In genomic region chr11:88172601-88173325, GRCm38 (mm10) we compare ENCODE assay signal across 8 mouse cellular contexts. TPM values are rescaled to one million over a fixed set of nuclear protein-coding genes. Genes with fewer than 3 reads are reported as not detected.
DNase-seq lines count a peak whose midpoint lies in the region; ATAC-seq and TF ChIP-seq lines count a peak whose summit lies in the region.

No protein-coding gene starts in this region.

- peaks cover 6% of the 10 kb centered on the region; the same call in 1 of the 2 replicates for H3K36me3 ChIP-seq in forebrain, postnatal 0 days (ENCODE audit: insufficient read depth)
- peaks cover 12% of the 10 kb centered on the region for H3K36me3 ChIP-seq in hindbrain, embryonic 13.5 days
- peaks cover 11% of the 10 kb centered on the region; the same call in 1 of the 2 replicates for H3K36me3 ChIP-seq in neural tube, embryonic 15.5 days

- ATAC-seq in forebrain, postnatal 0 days = peak; percentile 50; the same call in 1 of the 2 replicates
- peak; percentile 60 for ATAC-seq in hindbrain, embryonic 13.5 days (ENCODE audit: low FRiP score)
- ATAC-seq in neural tube, embryonic 15.5 days (ENCODE audit: low FRiP score) = peak; percentile 19; the same call in 1 of the 2 replicates

- H3K4me1 ChIP-seq in forebrain, postnatal 0 days (ENCODE audit: insufficient read depth) = no peaks in the 10 kb centered on the region
- peaks cover 55% of the 10 kb centered on the region for H3K4me1 ChIP-seq in hindbrain, embryonic 13.5 days (replicated peaks)
- peaks cover 32% of the 10 kb centered on the region for H3K4me1 ChIP-seq in neural tube, embryonic 15.5 days

- no peaks in the 10 kb centered on the region for H3K9me3 ChIP-seq in forebrain, postnatal 0 days (ENCODE audit: low read length)
- no peaks in the 10 kb centered on the region for H3K9me3 ChIP-seq in hindbrain, embryonic 13.5 days
- H3K9me3 ChIP-seq in neural tube, embryonic 15.5 days (replicated peaks) = no peaks in the 10 kb centered on the region

- no peak overlapping the region for H3K4me2 ChIP-seq in forebrain, postnatal 0 days (ENCODE audit: low read depth)
- peak overlapping the region; percentile 15; the same call in 1 of the 2 replicates for H3K4me2 ChIP-seq in hindbrain, embryonic 13.5 days
- no peak overlapping the region for H3K4me2 ChIP-seq in neural tube, embryonic 15.5 days

- intact Hi-C loops in left cerebral cortex, postnatal 4 days (cut with DNase I) = no loop called here
- intact Hi-C loops in left cerebral cortex, postnatal 14 days (cut with DNase I) = no loop called here

- 43% methylated on average over 10 of the region's 10 CpGs for WGBS in forebrain, postnatal 0 days
- WGBS in hindbrain, embryonic 13.5 days = 26% methylated on average over 10 of the region's 10 CpGs
- 21% methylated on average over 10 of the region's 10 CpGs for WGBS in neural tube, embryonic 15.5 days

- no peak overlapping the region for H3K9ac ChIP-seq in forebrain, postnatal 0 days
- H3K9ac ChIP-seq in hindbrain, embryonic 13.5 days = peak overlapping the region; percentile 43; the same call in 1 of the 2 replicates
- H3K9ac ChIP-seq in neural tube, embryonic 15.5 days (replicated peaks) = no peak overlapping the region

- TF ChIP-seq CTCF in forebrain, postnatal 0 days (IDR thresholded peaks at IDR 0.05; ENCODE audit: low read depth) = no peak

- H3K27ac ChIP-seq in forebrain, postnatal 0 days (ENCODE audit: low read depth, low read length) = no peak overlapping the region
- H3K27ac ChIP-seq in hindbrain, embryonic 13.5 days = peak overlapping the region; percentile 64
- H3K27ac ChIP-seq in neural tube, embryonic 15.5 days (replicated peaks) = peak overlapping the region; percentile 71

- no peak overlapping the region for H3K4me3 ChIP-seq in forebrain, postnatal 0 days (ENCODE audit: low read depth, low read length)
- no peak overlapping the region for H3K4me3 ChIP-seq in hindbrain, embryonic 13.5 days
- H3K4me3 ChIP-seq in neural tube, embryonic 15.5 days (replicated peaks) = no peak overlapping the region

- peak; percentile 43 for DNase-seq in left cerebral cortex, postnatal 4 days
- no peak for DNase-seq in left cerebral cortex, postnatal 14 days (ENCODE audit: low spot score in 2 of 2)
- DNase-seq in forebrain, postnatal 0 days = no peak
- peak; percentile 44 for DNase-seq in liver
- DNase-seq in urinary bladder, postnatal 10 days (ENCODE audit: low spot score) = no peak
- DNase-seq in layer of hippocampus, postnatal 25 days (ENCODE audit: extremely low spot score in 1 of 2, low spot score in 1 of 2) = no peak

- no peaks in the 10 kb centered on the region for H3K27me3 ChIP-seq in forebrain, postnatal 0 days (ENCODE audit: insufficient read depth, low read length)
- peaks cover 19% of the 10 kb centered on the region for H3K27me3 ChIP-seq in hindbrain, embryonic 13.5 days
- no peaks in the 10 kb centered on the region for H3K27me3 ChIP-seq in neural tube, embryonic 15.5 days (replicated peaks)

RNA-seq across cellular contexts. Expression of gene Mrps23, which starts 31.4 kb away (rescaled TPM):
- 10 to 100 TPM; 55.2 to 65.1 TPM for total RNA-seq in left cerebral cortex, postnatal 4 days (2021)
- total RNA-seq in left cerebral cortex, postnatal 14 days (2021) = 10 to 100 TPM; 68.6 to 75.4 TPM
- total RNA-seq in forebrain, postnatal 0 days (2014; rRNA removed) = 39.0 and 57.5 TPM in 2 replicates
- polyA plus RNA-seq in forebrain, postnatal 0 days (2015; fragmentation: Nextera tagmentation; extraction: Ambion mirVana) = 70.7 and 71.5 TPM in 2 replicates
- 71.1 TPM in 2 replicates for polyA plus RNA-seq in hindbrain, embryonic 13.5 days (2015; fragmentation: Nextera tagmentation; extraction: Ambion mirVana)
- polyA plus RNA-seq in neural tube, embryonic 15.5 days (2015; fragmentation: Nextera tagmentation; extraction: Ambion mirVana) = 64.9 and 66.2 TPM in 2 replicates
- total RNA-seq in layer of hippocampus, postnatal 25 days (2021) = 10 to 100 TPM; 66.1 to 66.6 TPM

Comparison
In these comparisons a context has a peak if more than half of its experiments do, and no peak if none do; other contexts are left out.
1. DNase-seq: peak in left cerebral cortex, postnatal 4 days (single experiment) and liver (single experiment); none in left cerebral cortex, postnatal 14 days (0 of 2), forebrain, postnatal 0 days (single experiment), urinary bladder, postnatal 10 days (single experiment) and layer of hippocampus, postnatal 25 days (0 of 2).
2. Peak in every context shown above with its lines, with median percentiles within 50 percentile points of each other: ATAC-seq.